Mouse (Mus musculus): Measurements from ENCODE around the gene Bhlha15. TPM values are rescaled to one million over a fixed set of nuclear protein-coding genes. Genes with fewer than 3 reads are reported as not detected.

The Bhlha15 gene
- polyA plus RNA-seq, 1 experiment, result 0.42 TPM

GRCm38 (mm10) chr5:144158604-144159003 is 31.5 kb upstream of the Bhlha15 start:
- Histone ChIP-seq H3K4me3 (ENCODE audit: control insufficient read depth, insufficient read depth, low read length) (no peak overlapping the region), H3K27me3 (ENCODE audit: control insufficient read depth, insufficient read depth, low read length) (no peaks in the 10 kb centered on the region), H3K27ac (ENCODE audit: control insufficient read depth, insufficient read depth, low read length) (no peak overlapping the region), H3K36me3 (ENCODE audit: control insufficient read depth, insufficient read depth, low read length) (peaks cover 16% of the 10 kb centered on the region), H3K4me1 (replicated peaks; ENCODE audit: control insufficient read depth, insufficient read depth, low read length) (peaks cover 13% of the 10 kb centered on the region)
- no peak for DNase-seq
- TF ChIP-seq CTCF (IDR thresholded peaks at IDR 0.05; ENCODE audit: borderline replicate concordance, control insufficient read depth, extremely low read depth, insufficient read depth, low read length, poor library complexity) (no peak), POLR2A (IDR thresholded peaks at IDR 0.05; ENCODE audit: control insufficient read depth, extremely low read depth, insufficient read depth, low read length, poor library complexity) (no peak)
- WGBS, result 92% methylated on average over 4 of the region's 4 CpGs

- Histone ChIP-seq H3K36me3 (ENCODE audit: control insufficient read depth, insufficient read depth, low read length) (peaks cover 16% of the 10 kb centered on the region), H3K27ac (ENCODE audit: control insufficient read depth, insufficient read depth, low read length) (no peak overlapping the region), H3K4me1 (replicated peaks; ENCODE audit: control insufficient read depth, insufficient read depth, low read length) (peaks cover 13% of the 10 kb centered on the region), H3K4me3 (ENCODE audit: control insufficient read depth, insufficient read depth, low read length) (no peak overlapping the region), H3K27me3 (ENCODE audit: control insufficient read depth, insufficient read depth, low read length) (no peaks in the 10 kb centered on the region)
- 93% methylated on average over 8 of the region's 8 CpGs for WGBS
- TF ChIP-seq CTCF (IDR thresholded peaks at IDR 0.05; ENCODE audit: borderline replicate concordance, control insufficient read depth, extremely low read depth, insufficient read depth, low read length, poor library complexity), result no peak
- no peak for TF ChIP-seq POLR2A (IDR thresholded peaks at IDR 0.05; ENCODE audit: control insufficient read depth, extremely low read depth, insufficient read depth, low read length, poor library complexity)
- no peak for DNase-seq
These were observed 30.9 kb upstream of the Bhlha15 start for GRCm38 (mm10) chr5:144159137-144159536.

- Histone ChIP-seq H3K27me3 (ENCODE audit: control insufficient read depth, insufficient read depth, low read length) (no peaks in the 10 kb centered on the region), H3K4me1 (replicated peaks; ENCODE audit: control insufficient read depth, insufficient read depth, low read length) (peaks cover 16% of the 10 kb centered on the region), H3K27ac (ENCODE audit: control insufficient read depth, insufficient read depth, low read length) (no peak overlapping the region; the same call in 1 of the 2 replicates), H3K36me3 (ENCODE audit: control insufficient read depth, insufficient read depth, low read length) (peaks cover 9% of the 10 kb centered on the region), H3K4me3 (ENCODE audit: control insufficient read depth, insufficient read depth, low read length) (no peak overlapping the region)
- DNase-seq, result no peak
- TF ChIP-seq CTCF (IDR thresholded peaks at IDR 0.05; ENCODE audit: borderline replicate concordance, control insufficient read depth, extremely low read depth, insufficient read depth, low read length, poor library complexity), result no peak
- TF ChIP-seq POLR2A (IDR thresholded peaks at IDR 0.05; ENCODE audit: control insufficient read depth, extremely low read depth, insufficient read depth, low read length, poor library complexity), result no peak
- WGBS, result 75% methylated on average over 5 of the region's 5 CpGs
These were observed 27.8 kb upstream of the Bhlha15 start for GRCm38 (mm10) chr5:144162080-144162812.

- 66% methylated on average over 10 of the region's 10 CpGs for WGBS
- H3K36me3 ChIP-seq (ENCODE audit: control insufficient read depth, insufficient read depth, low read length), result peaks cover 5% of the 10 kb centered on the region
- H3K4me1 ChIP-seq (replicated peaks; ENCODE audit: control insufficient read depth, insufficient read depth, low read length), result peaks cover 16% of the 10 kb centered on the region
- no peak overlapping the region for H3K4me3 ChIP-seq (ENCODE audit: control insufficient read depth, insufficient read depth, low read length)
- TF ChIP-seq POLR2A (IDR thresholded peaks at IDR 0.05; ENCODE audit: control insufficient read depth, extremely low read depth, insufficient read depth, low read length, poor library complexity) (no peak), CTCF (IDR thresholded peaks at IDR 0.05; ENCODE audit: borderline replicate concordance, control insufficient read depth, extremely low read depth, insufficient read depth, low read length, poor library complexity) (no peak)
- H3K27me3 ChIP-seq (ENCODE audit: control insufficient read depth, insufficient read depth, low read length), result no peaks in the 10 kb centered on the region
- H3K27ac ChIP-seq (ENCODE audit: control insufficient read depth, insufficient read depth, low read length), result no peak overlapping the region
- no peak for DNase-seq
These were observed 27.1 kb upstream of the Bhlha15 start for GRCm38 (mm10) chr5:144162813-144163517.

- no peak for DNase-seq
- H3K4me1 ChIP-seq (replicated peaks; ENCODE audit: control insufficient read depth, insufficient read depth, low read length), result peaks cover 16% of the 10 kb centered on the region
- 27% methylated on average over 3 of the region's 3 CpGs for WGBS
- H3K27ac ChIP-seq (ENCODE audit: control insufficient read depth, insufficient read depth, low read length), result no peak overlapping the region
- no peak overlapping the region for H3K4me3 ChIP-seq (ENCODE audit: control insufficient read depth, insufficient read depth, low read length)
- H3K36me3 ChIP-seq (ENCODE audit: control insufficient read depth, insufficient read depth, low read length), result peaks cover 8% of the 10 kb centered on the region
- TF ChIP-seq CTCF (IDR thresholded peaks at IDR 0.05; ENCODE audit: borderline replicate concordance, control insufficient read depth, extremely low read depth, insufficient read depth, low read length, poor library complexity) (no peak), POLR2A (IDR thresholded peaks at IDR 0.05; ENCODE audit: control insufficient read depth, extremely low read depth, insufficient read depth, low read length, poor library complexity) (no peak)
- no peaks in the 10 kb centered on the region for H3K27me3 ChIP-seq (ENCODE audit: control insufficient read depth, insufficient read depth, low read length)
These were observed 24.3 kb upstream of the Bhlha15 start for GRCm38 (mm10) chr5:144165756-144166155.

- 93% methylated on average over 8 of the region's 8 CpGs for WGBS
- Histone ChIP-seq H3K27me3 (ENCODE audit: control insufficient read depth, insufficient read depth, low read length) (no peaks in the 10 kb centered on the region), H3K27ac (ENCODE audit: control insufficient read depth, insufficient read depth, low read length) (no peak overlapping the region), H3K36me3 (ENCODE audit: control insufficient read depth, insufficient read depth, low read length) (peaks cover 27% of the 10 kb centered on the region), H3K4me1 (replicated peaks; ENCODE audit: control insufficient read depth, insufficient read depth, low read length) (0 out of 2 replicates have a peak, but pooled peaks cover 3% of the 10 kb centered on the region), H3K4me3 (ENCODE audit: control insufficient read depth, insufficient read depth, low read length) (no peak overlapping the region)
- no peak for DNase-seq
- TF ChIP-seq POLR2A (IDR thresholded peaks at IDR 0.05; ENCODE audit: control insufficient read depth, extremely low read depth, insufficient read depth, low read length, poor library complexity) (no peak), CTCF (IDR thresholded peaks at IDR 0.05; ENCODE audit: borderline replicate concordance, control insufficient read depth, extremely low read depth, insufficient read depth, low read length, poor library complexity) (no peak)
These were observed 20.7 kb upstream of the Bhlha15 start for GRCm38 (mm10) chr5:144169275-144169975.

Measured in thymus, adult 2 months (tissue).